Mouse (Mus musculus) heart, embryonic 12.5 days (tissue): ENCODE results near the gene Atp1b2. TPM values are rescaled to one million over a fixed set of nuclear protein-coding genes. Genes with fewer than 3 reads are reported as not detected.

Experiments
- ATAC-seq: fragments of 200-750 bp; cut with Nextera tagmentation; 2 replicates; pipeline ENCODE4 v1.8.0; 2017; ENCODE audit warnings: moderate TSS enrichment, moderate library complexity; ENCODE audit not compliant: insufficient number of reproducible peaks, low FRiP score
- H3K27ac ChIP-seq: fragments of 300-500 bp; sonication (generic); 2 replicates; pipeline ENCODE4 v1.5.1; 2016; ENCODE audit warnings: mild to moderate bottlenecking, moderate library complexity; ENCODE audit not compliant: poor library complexity, severe bottlenecking
- H3K27me3 ChIP-seq: fragments of 300-500 bp; sonication (generic); replicated peaks from 2 replicates; pipeline ENCODE4 v1.6.1; 2016; ENCODE audit warnings: mild to moderate bottlenecking, moderate library complexity
- H3K36me3 ChIP-seq: fragments of 300-500 bp; sonication (generic); 2 replicates; pipeline ENCODE4 v1.6.1; 2016; ENCODE audit warnings: mild to moderate bottlenecking, moderate library complexity
- H3K4me1 ChIP-seq: fragments of 300-500 bp; sonication (generic); replicated peaks from 2 replicates; pipeline ENCODE4 v1.6.1; 2016; ENCODE audit warnings: mild to moderate bottlenecking
- H3K4me2 ChIP-seq: fragments of 300-500 bp; sonication (generic); 2 replicates; pipeline ENCODE4 v1.6.1; 2016; ENCODE audit warnings: mild to moderate bottlenecking, moderate library complexity
- H3K4me3 ChIP-seq: fragments of 300-500 bp; sonication (generic); 2 replicates; pipeline ENCODE4 v1.5.1; 2016; ENCODE audit warnings: mild to moderate bottlenecking
- H3K9ac ChIP-seq: fragments of 300-500 bp; sonication (generic); 2 replicates; pipeline ENCODE4 v1.6.1; 2016; ENCODE audit warnings: mild to moderate bottlenecking, moderate library complexity
- H3K9me3 ChIP-seq: fragments of 300-500 bp; sonication (generic); replicated peaks from 2 replicates; pipeline ENCODE4 v1.6.1; 2016; ENCODE audit warnings: mild to moderate bottlenecking, moderate library complexity
- WGBS: fragments of 180-500 bp; shearing (Covaris S2); methylation state at CpG from one replicate; pipeline ENCODE4 v1.1.7; 2016; 5-methylcytosine and 5-hydroxymethylcytosine counted together
- polyA plus RNA-seq: library from polyadenylated mRNA; unstranded; fragments of >200 nt; fragmentation: Nextera tagmentation; extraction: Ambion mirVana; gene quantifications from 2 replicates; pipeline ENCODE4 v1.2.1, GENCODE M21; 2016

The Atp1b2 gene
- polyA plus RNA-seq, 1 experiment from 2014 or later = 30.9 TPM

- peak within 1 kb of the TSS; percentile 96 for H3K27ac ChIP-seq
- ATAC-seq = peak; percentile 47
- no peaks in the 10 kb centered on the region for H3K9me3 ChIP-seq
- H3K27me3 ChIP-seq = peaks cover 19% of the 10 kb centered on the region; the same call in 1 of the 2 replicates
- peak within 1 kb of the TSS; percentile 88 for H3K9ac ChIP-seq
- peaks cover 38% of the 10 kb centered on the region for H3K36me3 ChIP-seq
- H3K4me3 ChIP-seq = peak within 1 kb of the TSS; percentile 62
- peaks cover 73% of the 10 kb centered on the region for H3K4me1 ChIP-seq
- WGBS = under 1% methylated on average over 57 of the region's 59 CpGs
- peak within 1 kb of the TSS; percentile 86 for H3K4me2 ChIP-seq
Measured at GRCm38 (mm10) chr11:69559851-69560765, 45.6 kb downstream of the Atp1b2 start, which contains the start of gene Efnb3. TSS of gene Efnb3 (minus strand) at chr11:69560205.

- 3% methylated on average over 5 of the region's 5 CpGs for WGBS
Measured at GRCm38 (mm10) chr11:69559183-69559582, 46.6 kb downstream of the Atp1b2 start.

GRCm38 (mm10) chr11:69558756-69559155, 47.0 kb downstream of the Atp1b2 start:
- peaks cover 45% of the 10 kb centered on the region for H3K36me3 ChIP-seq
- under 1% methylated on average over 6 of the region's 6 CpGs for WGBS
- H3K27me3 ChIP-seq = peaks cover 19% of the 10 kb centered on the region; the same call in 1 of the 2 replicates
- H3K9ac ChIP-seq = peak overlapping the region; percentile 88
- peaks cover 74% of the 10 kb centered on the region for H3K4me1 ChIP-seq
- peak overlapping the region; percentile 62 for H3K4me3 ChIP-seq
- peak overlapping the region; percentile 96 for H3K27ac ChIP-seq
- H3K9me3 ChIP-seq = no peaks in the 10 kb centered on the region
- ATAC-seq = no peak
- H3K4me2 ChIP-seq = peak overlapping the region; percentile 86

More at GRCm38 (mm10) chr11:69559183-69559582, 46.6 kb downstream of the Atp1b2 start:
- Histone ChIP-seq H3K36me3 (peaks cover 45% of the 10 kb centered on the region), H3K4me2 (peak overlapping the region; percentile 86), H3K9ac (peak overlapping the region; percentile 88), H3K4me3 (peak overlapping the region; percentile 62), H3K27me3 (peaks cover 19% of the 10 kb centered on the region; the same call in 1 of the 2 replicates), H3K27ac (peak overlapping the region; percentile 96), H3K4me1 (peaks cover 76% of the 10 kb centered on the region), H3K9me3 (no peaks in the 10 kb centered on the region)
- peak; percentile 63 for ATAC-seq

GRCm38 (mm10) chr11:69557381-69557958, 48.3 kb downstream of the Atp1b2 start:
- H3K27me3 ChIP-seq = peaks cover 19% of the 10 kb centered on the region; the same call in 1 of the 2 replicates
- peaks cover 67% of the 10 kb centered on the region for H3K4me1 ChIP-seq
- H3K9me3 ChIP-seq = no peaks in the 10 kb centered on the region
- no peak overlapping the region for H3K27ac ChIP-seq
- H3K4me3 ChIP-seq = 0 out of 2 replicates have a peak overlapping the region, but pooled peaks have one; percentile 62
- WGBS = 38% methylated on average over 14 of the region's 14 CpGs
- peak overlapping the region; percentile 86 for H3K4me2 ChIP-seq
- H3K9ac ChIP-seq = peak overlapping the region; percentile 15; the same call in 1 of the 2 replicates
- no peak for ATAC-seq
- H3K36me3 ChIP-seq = peaks cover 37% of the 10 kb centered on the region

GRCm38 (mm10) chr11:69554539-69555140, 51.1 kb downstream of the Atp1b2 start:
- peaks cover 49% of the 10 kb centered on the region for H3K4me1 ChIP-seq
- H3K36me3 ChIP-seq = peaks cover 31% of the 10 kb centered on the region
- H3K9ac ChIP-seq = no peak overlapping the region
- ATAC-seq = no peak
- H3K4me2 ChIP-seq = no peak overlapping the region
- peaks cover 25% of the 10 kb centered on the region for H3K27me3 ChIP-seq
- WGBS = 68% methylated on average over 5 of the region's 5 CpGs
- no peak overlapping the region for H3K4me3 ChIP-seq
- H3K9me3 ChIP-seq = 0 out of 2 replicates have a peak, but pooled peaks cover 3% of the 10 kb centered on the region
- no peak overlapping the region for H3K27ac ChIP-seq

- H3K27ac ChIP-seq = no peak overlapping the region
- H3K9ac ChIP-seq = no peak overlapping the region
- peaks cover 31% of the 10 kb centered on the region for H3K36me3 ChIP-seq
- H3K9me3 ChIP-seq = 0 out of 2 replicates have a peak, but pooled peaks cover 3% of the 10 kb centered on the region
- WGBS = 45% methylated on average over 2 of the region's 2 CpGs
- H3K4me1 ChIP-seq = peaks cover 36% of the 10 kb centered on the region
- H3K27me3 ChIP-seq = peaks cover 38% of the 10 kb centered on the region
- no peak for ATAC-seq
- no peak overlapping the region for H3K4me3 ChIP-seq
- H3K4me2 ChIP-seq = no peak overlapping the region
Measured at GRCm38 (mm10) chr11:69553341-69553721, 52.4 kb downstream of the Atp1b2 start.

- Histone ChIP-seq H3K9me3 (0 out of 2 replicates have a peak, but pooled peaks cover 3% of the 10 kb centered on the region), H3K27ac (no peak overlapping the region), H3K4me2 (no peak overlapping the region), H3K36me3 (peaks cover 31% of the 10 kb centered on the region), H3K4me1 (peaks cover 32% of the 10 kb centered on the region), H3K27me3 (peaks cover 44% of the 10 kb centered on the region), H3K9ac (no peak overlapping the region), H3K4me3 (no peak overlapping the region)
- 29% methylated on average over 14 of the region's 14 CpGs for whole genome bisulfite sequencing
- no peak for ATAC-seq
Measured at GRCm38 (mm10) chr11:69552622-69553340, 53.0 kb downstream of the Atp1b2 start.

- H3K9ac ChIP-seq = no peak overlapping the region
- H3K9me3 ChIP-seq = 0 out of 2 replicates have a peak, but pooled peaks cover 3% of the 10 kb centered on the region
- H3K4me2 ChIP-seq = no peak overlapping the region
- peaks cover 32% of the 10 kb centered on the region for H3K4me1 ChIP-seq
- 75% methylated on average over 4 of the region's 4 CpGs for WGBS
- ATAC-seq = no peak
- peaks cover 37% of the 10 kb centered on the region for H3K27me3 ChIP-seq
- H3K4me3 ChIP-seq = no peak overlapping the region
- H3K27ac ChIP-seq = no peak overlapping the region
- H3K36me3 ChIP-seq = peaks cover 20% of the 10 kb centered on the region
Measured at GRCm38 (mm10) chr11:69551310-69551709, 54.4 kb downstream of the Atp1b2 start.
